Mouse (Mus musculus) CD4-positive, CD25-positive, alpha-beta regulatory T cell, adult 4 months (primary cell): Measurements from ENCODE around the gene Traf3ip2. TPM values are rescaled to one million over a fixed set of nuclear protein-coding genes. Genes with fewer than 3 reads are reported as not detected.

ENCODE experiments used
- ATAC-seq: one replicate; pipeline ENCODE4 v1.8.0; 2017
- polyA plus RNA-seq, 2 experiments: library from polyadenylated mRNA; unstranded; fragments of 100-300 nt; shearing (Covaris generic); gene quantifications; one replicate each; pipeline ENCODE4 v1.2.1; 2017

Traf3ip2 gene
- polyA plus RNA-seq, 2 experiments from 2014 or later: 35.5 to 37.9 TPM

GRCm38 (mm10) chr10:39601068-39601467 is 11.7 kb upstream of the Traf3ip2 start:
- ATAC-seq: no peak

GRCm38 (mm10) chr10:39606434-39606833 is 6.3 kb upstream of the Traf3ip2 start:
- ATAC-seq: no peak

- ATAC-seq: no peak
Observed at GRCm38 (mm10) chr10:39611234-39611633, 1.5 kb upstream of the Traf3ip2 start.

- no peak for ATAC-seq
Observed at GRCm38 (mm10) chr10:39612131-39612530, 603 bp upstream of the Traf3ip2 start.

GRCm38 (mm10) chr10:39612989-39613831 is 476 bp downstream of the Traf3ip2 start:
- ATAC-seq: peak; percentile 93

- ATAC-seq: no peak
Observed at GRCm38 (mm10) chr10:39613973-39614372, 1.2 kb downstream of the Traf3ip2 start.

DNA sequence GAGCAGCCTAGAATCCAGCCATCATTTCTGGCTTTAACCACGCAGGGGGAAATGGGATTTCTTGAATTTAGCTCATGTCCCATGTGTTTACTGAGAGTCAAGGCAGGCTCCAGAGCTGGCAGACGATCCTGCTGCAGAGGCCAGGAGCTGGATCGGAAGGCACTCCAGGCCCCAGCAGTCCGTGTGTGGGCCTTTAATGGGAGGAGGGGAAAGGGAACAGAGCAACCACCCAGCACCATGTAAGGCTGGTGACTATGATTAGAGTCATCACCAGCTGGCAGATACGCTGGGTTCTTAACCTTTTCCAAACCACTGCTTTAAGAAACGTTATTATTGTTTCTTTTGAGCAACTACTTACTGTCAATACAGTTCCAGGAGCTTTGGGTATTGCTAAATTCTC is 1.9 kb downstream of the Traf3ip2 start:
- no peak for ATAC-seq

DNA sequence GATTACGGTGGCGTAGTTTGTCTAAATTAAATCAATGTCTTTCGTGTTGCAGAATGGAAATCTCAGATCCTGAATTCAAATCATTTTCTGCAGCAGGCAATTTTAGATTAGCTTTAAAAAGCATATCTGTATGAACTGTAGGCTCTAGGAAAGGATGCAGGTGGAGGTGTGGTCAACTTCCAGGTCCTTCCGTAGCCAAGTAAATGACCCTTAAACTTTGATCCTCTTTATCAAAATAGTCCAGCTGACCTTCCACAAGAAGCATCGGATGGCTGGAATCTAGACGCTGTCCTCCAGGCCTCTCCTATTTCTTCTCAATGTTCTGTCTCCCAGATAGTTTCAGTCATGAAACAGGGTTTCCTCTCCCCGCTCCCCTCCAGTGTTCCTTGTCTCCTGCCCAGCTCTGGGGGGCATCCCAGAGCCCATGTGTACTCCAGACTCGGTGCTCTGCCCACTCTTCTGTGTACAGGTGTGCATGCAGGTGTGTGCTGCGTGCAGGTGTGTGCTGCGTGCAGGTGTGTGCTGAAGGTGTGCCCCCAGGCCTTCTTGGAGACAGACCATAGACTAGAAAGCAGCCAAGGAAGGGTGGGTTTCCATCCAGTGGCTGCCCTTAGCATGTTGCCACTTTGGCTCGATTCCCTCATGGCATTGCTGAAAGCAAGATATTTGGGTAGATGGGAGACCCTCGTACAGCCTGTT is 2.9 kb downstream of the Traf3ip2 start:
- ATAC-seq: no peak

DNA sequence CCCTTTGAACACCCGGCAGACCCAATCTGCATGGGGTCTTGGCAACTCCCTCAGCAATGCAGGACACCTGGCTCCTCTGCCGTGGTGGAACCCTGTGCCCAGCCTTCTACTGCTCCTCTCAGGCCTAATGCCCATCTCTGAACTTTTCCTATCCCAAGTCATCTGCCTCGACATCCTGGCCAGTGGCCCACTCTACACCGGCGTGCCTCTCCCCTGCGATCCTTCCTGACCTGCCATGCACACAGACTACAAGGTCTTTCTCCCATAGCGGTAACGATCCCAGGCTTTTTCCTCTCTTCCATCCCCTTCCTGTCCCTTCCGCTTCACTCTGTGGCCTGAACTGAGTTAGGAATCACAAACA is 3.5 kb downstream of the Traf3ip2 start:
- ATAC-seq: no peak

DNA sequence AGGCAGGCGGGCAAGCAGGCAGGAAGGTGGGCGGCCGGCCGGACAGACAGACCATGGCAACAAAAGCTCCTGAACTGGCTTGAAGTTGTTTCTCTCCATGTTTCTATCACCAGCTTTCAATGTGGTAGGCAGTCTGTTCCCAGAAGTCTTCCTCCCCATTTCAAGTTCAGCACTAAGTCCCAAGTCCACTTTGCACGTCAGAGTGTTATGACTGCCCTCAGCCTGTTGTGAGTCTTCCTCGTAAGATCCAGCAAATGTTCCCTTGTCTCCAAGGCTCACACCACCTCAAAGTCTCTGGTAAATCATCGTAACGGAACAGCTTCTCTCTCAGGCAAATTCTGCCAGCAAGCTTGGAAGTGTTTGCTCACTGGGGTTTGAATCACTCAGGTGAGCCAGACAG is 3.9 kb downstream of the Traf3ip2 start:
- no peak for ATAC-seq

DNA sequence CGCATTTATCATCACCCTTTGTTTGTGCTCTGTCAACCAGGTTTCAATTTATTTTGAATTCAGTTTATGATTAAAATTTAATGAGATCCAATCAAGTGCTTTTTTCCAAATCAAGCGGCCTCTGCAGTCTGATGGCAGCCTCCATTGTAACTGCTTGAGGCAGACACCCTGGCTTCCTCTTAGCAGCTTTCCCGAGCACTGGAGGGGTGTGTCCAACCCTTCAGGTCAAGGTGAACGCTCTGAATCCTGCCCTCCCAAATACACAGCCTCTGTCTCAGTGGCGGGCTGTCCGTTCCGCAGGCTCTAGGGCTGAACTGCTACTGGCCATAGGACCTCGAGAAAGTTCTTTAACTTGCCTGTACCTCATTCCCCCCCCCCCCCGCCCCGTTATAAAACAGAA is 5.7 kb downstream of the Traf3ip2 start:
- ATAC-seq: no peak

GRCm38 (mm10) chr10:39620626-39621025 is 7.9 kb downstream of the Traf3ip2 start:
- ATAC-seq: no peak

DNA sequence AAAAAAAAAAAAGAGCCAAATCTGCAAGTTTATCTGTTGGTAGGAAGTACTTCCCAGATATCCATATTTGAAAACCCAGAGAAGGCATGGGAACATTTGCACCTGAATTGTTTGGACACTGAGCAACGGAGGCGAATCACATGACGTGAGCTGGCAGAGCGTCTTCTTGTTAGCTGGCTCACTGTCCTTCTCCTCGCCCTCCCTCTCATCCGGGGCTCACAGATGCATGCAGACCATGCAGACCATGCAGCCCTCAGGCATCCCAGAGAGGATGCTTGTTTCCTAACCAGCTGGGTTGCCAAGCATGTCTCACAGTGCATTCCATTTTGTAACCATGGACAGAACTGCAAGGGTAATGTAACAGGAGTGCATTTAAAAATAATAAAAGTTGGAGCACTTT is 11.1 kb downstream of the Traf3ip2 start:
- ATAC-seq: no peak

DNA sequence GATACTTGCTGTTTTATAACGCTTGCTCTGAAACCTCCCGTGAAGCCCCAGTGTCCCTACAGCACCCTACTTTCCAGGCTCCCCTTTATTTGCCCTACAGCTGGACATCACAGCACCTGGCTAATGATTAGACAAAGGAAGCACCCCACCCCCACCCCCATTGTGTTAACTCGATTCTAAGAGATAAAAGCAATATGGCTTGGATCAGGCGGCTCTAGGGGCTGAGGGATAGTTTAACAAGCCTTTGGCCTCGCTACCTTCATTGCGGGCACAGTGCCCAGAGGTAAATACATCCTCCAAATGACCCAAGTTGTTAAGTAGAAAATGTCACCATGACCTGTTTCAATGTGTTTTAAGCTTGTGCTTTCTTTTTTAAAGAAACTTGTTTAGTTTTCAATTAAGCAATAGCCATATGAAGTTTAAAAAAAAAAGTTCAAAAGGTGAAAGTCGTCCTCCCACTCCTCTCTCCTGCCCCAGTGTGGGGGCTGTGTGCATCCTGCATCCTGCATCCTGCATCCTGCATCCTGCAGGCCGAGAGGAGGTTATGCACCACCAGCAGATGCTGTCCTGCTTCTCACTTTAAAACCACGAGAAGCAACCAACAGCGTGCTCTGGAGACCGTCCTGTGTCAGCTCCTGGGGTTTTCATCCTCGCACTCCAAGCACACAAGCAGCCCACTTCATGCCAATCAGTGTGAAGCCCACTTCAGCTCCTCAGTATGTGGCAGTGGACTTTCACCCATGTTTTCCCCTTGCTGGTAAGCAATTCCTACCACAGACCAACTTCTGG is 12.3 kb downstream of the Traf3ip2 start:
- ATAC-seq: peak; percentile 60

DNA sequence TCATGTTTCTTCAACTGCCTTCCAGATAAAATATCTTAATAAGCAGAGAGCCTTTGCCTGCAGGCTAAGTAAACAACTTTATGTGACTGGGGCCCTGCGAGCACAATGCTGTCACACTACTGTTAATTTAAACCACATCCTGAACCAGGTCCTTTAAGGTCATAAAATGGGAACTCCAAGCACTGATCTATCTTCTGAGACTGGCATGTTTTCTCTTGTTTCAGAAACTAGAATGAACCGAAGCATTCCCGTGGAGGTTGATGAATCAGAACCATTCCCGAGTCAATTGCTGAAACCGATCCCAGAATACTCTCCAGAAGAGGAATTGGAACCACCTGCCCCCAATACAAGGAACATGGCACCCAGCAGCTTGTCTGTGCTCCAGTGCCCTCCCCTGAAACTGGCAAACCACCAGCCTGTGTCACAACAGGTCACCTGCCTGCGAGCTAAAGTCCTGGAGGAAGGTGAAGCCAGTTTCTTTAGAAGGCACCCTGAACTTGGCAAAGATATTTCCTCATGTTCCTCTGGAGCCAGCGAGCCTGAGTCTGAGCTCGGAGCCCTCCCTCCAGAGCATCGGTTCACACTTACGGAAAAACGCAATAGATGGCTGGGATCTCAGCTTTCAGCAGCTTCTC is 13.0 kb downstream of the Traf3ip2 start:
- ATAC-seq: peak; percentile 81

GRCm38 (mm10) chr10:39626376-39626775 is 13.6 kb downstream of the Traf3ip2 start:
- ATAC-seq: no peak

GRCm38 (mm10) chr10:39628799-39629517 is 16.2 kb downstream of the Traf3ip2 start:
- no peak for ATAC-seq

- ATAC-seq: no peak
Observed at GRCm38 (mm10) chr10:39629746-39630552, 17.2 kb downstream of the Traf3ip2 start.

GRCm38 (mm10) chr10:39630811-39631210 is 18.1 kb downstream of the Traf3ip2 start:
- no peak for ATAC-seq

DNA sequence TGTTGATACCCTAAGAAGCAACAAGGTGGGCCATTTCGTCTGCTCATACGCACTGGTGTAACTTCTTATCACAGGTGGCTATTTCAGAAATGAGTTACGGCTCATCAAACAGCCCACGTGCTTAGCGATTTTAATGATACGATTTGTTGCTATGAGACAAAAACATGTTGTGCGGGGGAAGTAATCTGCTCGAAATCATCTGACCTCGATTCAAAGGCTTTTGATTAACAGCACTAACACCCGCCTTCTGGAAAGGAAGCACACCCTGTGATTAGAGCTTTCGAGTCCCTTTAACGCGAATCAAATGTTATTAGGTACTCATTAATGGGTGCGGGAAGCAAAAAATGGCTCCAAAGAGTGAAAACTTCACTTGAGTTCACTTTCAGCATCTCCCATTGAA is 18.9 kb downstream of the Traf3ip2 start:
- ATAC-seq: peak; percentile 58

GRCm38 (mm10) chr10:39633379-39633778 is 20.6 kb downstream of the Traf3ip2 start:
- ATAC-seq: no peak
